Mouse (Mus musculus): Measurements from ENCODE around the gene Ube2f.

Gene Ube2f

DNA sequence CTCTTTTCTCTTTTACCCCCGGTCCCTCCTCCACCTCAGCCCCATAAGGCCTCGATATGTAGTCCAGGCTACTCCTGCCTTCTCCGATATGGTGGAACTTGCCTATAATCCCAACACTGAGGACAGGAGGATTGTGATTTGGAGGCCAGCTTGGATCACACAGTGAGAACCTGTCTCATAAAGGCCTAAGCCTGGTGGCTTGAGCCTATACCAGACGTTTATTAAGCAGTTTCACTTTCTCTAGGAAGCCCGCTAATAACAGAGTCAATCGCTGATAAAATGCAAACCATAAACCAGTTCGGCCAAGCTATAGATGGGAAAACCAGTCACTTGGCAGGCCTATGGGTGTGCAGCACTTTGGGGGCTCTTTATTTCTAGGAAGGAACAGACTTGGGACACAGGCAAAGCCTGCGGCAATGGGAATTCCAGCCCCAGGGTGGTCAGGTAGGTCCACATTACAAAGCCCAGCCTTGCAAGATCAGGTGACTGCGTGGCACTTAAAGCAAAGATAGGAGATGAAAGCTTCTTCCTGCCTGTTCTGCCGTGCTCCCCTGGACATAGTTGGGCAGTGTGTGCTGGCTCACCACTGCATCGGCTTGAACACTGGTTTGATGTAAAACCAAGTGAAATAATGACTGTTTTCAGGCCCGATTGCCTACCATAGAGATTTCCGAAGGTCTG is 49.1 kb downstream of the Ube2f start:
- no peak for DNase-seq

DNA sequence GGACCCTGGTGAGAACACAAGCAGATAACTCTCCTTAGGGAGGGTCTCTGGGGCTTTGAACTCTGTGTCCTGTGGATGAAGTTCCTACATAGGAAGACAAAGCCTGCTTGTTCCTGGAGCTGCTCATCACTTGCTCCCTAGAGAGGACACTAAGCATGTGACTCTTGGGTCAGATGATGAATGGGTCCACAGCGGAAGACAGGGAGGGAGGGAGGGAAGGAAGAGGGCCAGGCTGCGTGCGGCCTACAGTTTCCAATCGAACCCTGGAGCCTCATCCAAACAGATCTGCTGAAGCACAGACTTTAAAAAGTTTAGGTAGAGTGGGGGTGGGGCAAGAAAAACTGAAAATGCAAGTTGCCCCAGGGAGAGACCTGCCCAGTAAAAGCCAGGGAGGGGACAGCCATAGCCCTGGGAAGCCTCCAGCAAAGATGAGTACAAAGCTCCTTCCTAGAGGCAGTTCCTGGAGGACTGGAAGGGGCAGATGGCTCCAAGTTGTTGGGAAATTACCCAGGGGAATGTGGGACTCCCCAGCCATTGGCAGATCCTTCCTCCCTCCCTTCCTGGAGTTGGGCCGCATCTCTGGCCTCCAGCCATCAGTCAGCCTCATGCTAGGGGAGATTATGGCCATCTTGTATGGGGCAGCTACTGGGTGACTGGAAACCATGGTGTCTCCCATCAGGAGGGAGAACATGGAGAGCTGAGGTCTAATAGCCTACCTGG is 49.8 kb downstream of the Ube2f start:
- peak; percentile 38 to 55 for DNase-seq

DNA sequence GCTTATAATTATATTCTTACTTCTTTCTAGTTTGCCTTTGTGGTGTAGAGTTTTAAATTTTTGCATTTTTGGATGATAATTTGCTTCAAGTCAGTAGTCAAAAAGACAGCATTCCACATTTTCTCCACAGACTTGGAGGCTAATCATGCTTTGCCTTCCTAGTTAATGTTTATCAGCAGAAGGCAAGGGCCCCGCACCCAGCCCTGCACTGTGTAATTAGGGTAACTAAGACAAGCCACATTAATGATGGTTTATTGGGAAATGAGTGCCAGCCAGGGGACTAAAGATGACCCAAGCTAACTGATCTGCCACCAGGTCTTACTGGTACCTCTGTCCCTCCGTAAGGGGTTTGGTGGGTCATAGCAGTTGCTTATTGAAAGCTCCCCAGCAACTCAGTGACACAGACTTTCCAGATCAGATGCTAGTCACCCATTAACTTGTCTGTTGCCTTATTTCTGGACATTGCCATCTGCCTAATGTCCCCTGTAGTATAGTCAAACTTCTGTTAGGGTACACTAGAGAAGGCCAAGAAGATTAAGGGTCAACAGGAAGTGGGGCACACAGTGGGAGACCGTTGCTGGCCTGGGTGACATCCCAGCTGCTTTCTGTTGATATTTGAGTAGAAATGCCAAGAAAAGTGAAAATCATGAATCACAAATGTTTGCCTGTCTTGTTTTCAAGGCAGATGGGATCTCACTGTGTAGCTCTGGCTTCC is 51.3 kb downstream of the Ube2f start:
- no peak for DNase-seq

DNA sequence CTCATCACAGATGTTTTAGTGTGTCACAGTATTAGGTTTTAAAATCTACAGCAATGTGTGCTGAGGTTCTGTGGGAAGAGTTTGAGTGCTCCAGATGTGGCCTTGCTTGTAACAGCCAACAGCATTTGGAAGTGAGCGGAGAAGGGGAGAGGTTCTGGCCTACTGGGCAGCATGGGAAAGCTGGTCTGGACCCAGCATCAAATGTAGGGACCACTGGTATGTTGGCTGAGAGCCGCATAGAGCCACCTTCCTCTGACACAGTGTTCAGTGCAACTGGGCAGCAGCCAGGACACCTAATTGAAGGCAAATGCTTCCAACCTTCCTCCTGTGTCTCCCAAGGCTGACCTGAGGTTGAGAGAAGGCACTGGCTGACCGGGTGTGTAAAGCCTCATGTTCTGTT is 51.9 kb downstream of the Ube2f start:
- DNase-seq: no peak

DNA sequence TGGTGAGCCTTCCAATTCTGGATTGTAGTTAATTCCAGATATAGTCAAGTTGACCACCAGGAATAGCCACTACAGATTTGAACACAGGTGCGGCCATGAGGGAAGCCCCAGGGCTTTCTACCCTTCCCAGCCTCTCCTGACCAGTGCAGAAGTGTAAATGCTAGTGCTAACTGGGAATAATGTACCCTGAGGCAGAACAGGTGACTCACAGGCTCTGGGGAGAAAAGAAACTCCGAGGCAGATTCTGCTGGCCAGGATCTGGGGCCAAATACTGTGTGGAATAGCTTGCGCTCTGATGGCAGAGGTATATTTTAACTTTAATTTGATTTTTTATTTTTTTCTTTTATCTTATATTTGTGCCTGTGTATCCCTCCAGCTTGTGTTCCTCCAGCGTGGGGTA is 54.5 kb downstream of the Ube2f start:
- DNase-seq: no peak

DNA sequence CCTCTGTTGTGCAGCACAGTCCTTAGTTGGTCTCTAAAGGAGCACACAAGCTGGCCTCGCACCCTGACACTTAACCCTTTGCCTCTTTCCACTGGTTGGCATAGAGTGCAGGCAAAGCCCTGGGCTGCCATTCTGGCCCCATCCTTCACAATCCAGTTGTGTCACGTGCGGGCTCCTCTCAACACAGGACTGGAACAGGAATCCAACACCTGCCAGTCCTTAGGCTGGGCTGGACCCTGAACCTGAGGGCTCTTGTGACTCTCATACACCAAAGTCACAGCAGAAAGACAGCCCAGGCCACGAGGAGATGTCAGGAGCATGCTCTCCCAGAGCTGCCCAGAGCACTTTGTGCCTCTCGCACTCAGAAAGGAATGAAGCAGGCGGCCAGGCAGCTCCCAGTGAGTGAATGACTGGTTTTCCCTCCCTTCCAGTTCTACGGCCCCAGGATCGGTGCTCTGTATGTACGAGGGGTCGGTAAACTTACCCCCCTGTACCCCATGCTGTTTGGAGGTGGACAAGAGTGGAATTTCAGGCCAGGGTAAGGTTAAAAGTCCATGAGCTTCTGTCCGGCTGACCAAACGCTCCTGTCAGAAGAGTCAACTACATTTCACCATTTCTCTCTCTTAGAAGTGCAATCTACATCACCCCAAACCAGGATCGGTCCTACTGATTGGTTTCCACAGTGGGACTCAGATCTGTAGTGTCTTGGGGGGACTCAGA is 59.4 kb downstream of the Ube2f start:
- no peak for DNase-seq

DNA sequence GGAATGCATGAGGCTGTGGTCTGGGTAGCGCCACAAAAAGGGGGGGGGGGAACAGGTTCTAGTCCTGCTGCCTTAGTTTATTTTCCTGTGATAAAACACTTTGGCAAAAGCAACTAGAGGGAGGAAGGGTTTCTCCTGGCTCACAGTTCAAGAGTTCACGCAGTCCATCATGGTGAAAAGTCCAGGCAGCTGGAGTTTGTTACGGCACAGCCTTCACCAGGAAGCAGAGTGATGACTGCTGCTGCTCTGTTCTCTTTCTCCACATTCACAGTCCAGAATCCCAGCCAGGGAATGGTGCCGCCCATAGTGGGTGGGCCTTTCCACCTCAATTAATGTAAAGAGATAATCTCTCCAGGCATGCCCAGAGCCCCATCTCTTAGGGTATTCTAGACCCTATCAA is 62.2 kb downstream of the Ube2f start:
- no peak for DNase-seq

DNA sequence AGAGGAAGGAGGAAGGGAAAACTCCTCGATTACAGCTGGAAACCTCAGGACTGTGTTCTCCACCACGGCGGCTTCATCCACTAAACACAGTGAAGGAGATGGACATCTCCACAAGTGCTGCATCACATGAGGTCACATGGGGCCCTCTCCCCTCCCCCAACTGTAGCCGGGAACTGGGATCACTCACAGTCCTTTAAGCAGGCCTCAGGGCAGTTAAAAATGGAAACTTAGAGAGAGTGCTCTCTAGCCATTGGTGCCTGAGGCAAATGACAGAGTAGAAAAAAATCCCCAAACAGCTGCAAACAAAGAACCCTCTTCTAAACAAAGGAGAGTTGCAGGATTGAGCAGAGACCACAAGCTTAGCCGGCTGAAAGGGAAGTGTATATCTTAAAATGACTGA is 63.1 kb downstream of the Ube2f start:
- no peak for DNase-seq

DNA sequence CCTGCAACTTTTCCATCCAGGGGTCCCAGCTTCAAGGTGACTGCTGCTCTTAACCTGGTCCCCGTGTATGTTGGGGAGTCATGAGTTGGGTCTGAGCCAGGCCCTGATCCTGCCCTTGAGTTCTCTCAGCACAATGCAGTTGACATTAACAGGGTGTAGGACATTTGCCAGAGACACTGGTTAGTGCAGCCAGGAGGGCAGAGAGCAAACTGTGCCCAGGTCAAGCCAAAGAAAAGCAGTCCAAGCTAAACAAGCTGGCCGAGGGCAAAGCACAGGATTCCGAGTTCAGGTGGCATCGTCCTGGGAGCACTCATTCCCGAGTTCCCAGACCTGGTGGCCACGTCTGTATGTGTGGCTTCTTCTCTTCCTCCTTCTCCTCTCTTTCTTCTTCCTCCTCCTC is 67.6 kb downstream of the Ube2f start:
- DNase-seq: no peak

DNA sequence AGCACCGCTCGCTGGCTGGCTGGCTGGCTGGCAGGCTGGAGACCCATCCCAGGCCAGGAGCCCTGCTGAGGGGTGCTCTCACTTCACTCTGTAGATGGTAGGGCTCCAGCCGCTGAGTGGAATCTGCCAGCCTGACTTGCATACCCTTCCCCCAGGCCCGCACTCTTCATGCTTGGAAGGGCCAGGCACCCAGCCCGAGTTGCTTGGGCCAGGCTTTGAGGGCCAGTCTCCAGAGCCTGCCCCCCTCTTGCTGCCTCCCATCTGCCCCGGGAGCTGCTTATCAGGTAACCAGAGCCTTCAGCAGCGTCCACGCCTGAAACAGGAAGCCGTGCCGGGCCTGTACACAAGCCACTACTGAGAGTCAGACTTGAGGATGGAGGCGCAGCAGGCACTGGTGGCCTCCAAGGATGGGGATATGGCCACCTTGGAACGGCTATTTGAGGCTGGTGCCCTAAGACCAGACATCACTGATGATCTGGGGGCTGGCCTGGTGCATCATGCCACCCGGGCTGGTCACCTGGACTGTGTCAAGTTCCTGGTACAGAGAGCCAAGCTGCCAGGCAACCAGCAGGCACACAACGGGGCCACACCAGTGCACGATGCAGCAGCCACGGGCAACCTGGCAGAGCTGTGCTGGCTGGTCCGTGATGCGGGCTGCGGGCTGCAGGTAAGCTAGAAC is 71.8 kb downstream of the Ube2f start, which contains the start of gene Espnl:
Gene Espnl, plus strand, starts transcription at position 316 of the 679 bp plus-strand sequence.
- peak; percentile 53 to 56 for DNase-seq

DNA sequence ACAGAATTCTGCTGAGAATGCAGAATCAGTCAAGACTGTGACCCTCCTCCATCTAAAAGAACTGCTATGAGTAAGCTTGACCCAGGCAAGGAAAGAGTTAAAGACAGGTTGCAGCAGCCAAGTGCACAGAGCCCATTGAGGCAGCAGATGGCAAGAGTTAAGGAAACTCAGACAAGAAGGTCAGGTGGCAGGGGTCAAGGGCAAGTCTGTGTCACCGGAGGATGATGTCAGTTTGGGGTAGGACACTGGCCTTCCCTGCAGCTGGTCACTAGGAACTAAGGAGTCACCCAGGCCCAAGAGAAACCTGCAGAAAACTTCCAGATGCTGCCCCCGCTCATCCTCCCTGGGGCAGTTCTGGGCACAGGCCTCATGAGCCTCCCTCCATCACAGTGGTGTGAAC is 74.5 kb downstream of the Ube2f start:
- DNase-seq: no peak

DNA sequence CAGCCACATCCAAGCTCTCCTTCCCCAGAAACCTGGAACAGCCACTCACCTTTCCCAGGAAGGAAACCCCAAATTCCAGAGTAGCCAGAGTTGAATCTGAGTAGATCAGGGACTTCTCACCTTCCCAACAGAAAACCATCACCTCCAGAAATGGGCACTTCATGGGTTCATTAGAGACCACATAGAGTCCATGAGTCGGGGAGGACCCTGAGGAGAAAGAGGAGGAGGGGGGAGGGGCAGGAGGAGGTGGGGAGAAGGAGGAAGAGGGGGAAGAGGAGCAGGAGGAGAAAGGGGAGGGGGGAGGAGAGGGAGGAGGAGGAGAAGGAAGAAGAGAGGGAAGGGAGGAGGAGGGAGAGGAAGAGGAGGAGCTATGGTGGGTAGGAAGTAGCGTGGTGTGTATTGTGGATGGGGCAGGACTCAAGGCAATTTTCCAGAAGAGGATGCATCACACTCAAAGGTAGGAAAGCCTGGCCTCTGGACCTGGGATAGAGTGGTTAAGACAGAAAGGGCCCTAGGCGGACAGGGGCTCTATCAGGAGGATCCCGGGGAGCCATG is 75.5 kb downstream of the Ube2f start:
- DNase-seq: no peak

DNA sequence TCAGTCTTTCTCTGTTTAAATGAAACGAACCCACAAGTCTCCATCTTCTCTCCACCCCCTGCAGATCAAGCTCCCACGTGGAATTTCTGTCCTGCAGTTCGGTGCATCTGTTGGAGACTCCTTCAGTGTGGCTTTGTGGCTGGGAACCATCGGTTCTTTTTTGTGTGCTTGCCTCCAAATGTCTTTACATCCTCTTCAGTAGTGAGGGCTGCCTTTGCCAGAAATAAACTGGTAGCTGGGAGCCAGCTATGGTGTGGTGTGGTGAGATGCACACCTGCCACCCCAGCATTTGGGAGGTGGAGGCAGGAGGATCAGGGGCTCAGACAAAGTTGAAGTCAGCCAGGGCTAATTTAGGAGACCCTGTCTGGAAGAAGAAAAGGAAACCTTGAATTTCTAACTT is 82.0 kb downstream of the Ube2f start:
- DNase-seq: no peak

DNA sequence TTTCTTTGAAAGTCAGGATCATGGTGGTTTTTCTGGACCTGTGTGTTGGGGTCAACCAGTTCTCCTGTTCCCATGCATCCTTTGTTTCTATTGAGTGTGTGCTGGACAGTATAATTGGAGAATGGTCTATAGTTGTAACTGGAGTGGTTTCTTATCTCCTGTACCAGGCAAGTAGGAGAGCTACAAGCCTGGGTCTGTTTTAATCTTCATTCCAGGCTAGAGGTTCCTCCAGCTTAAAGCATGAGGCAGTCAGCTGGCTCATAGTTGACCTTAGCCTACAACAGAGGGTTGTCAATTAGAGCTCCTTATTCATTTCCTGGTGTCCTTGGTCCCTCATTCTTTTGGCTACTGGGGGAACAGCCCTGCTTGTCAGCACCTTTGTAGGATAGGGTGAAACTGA is 83.5 kb downstream of the Ube2f start:
- DNase-seq: no peak

DNA sequence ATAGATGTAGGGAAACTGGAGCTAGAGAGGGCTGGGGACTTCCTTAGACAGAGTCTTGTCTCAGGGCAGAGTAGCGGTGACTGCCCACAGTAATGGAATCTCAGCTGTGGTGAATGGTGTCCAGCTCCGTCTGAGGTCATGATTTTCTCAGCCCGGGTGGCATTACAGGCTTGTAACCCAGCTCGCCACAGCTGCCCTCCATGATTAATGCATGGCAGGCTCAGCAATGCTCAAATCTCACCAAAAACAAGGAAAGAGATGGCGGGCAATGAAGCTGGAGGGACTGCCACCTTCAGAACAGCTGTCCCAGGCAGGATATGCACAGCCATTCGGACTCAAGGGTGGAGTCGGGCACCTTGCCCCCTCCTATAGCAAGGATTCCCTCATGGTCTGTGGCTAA is 87.3 kb downstream of the Ube2f start:
- DNase-seq: no peak

Data from cerebellum, postnatal 14 days (tissue).